Mouse (Mus musculus): ENCODE measurements around the gene Hist1h2ap. TPM values are rescaled to one million over a fixed set of nuclear protein-coding genes. Genes with fewer than 3 reads are reported as not detected.
A peak's percentile ranks its signal among the peaks of the same experiment; 100 is the strongest.
"Not testable (repeated sequence)": the region's sequence is repeated elsewhere in the genome, so short reads cannot be mapped to it uniquely, and the experiment has no call there.

Gene Hist1h2ap
- polyA plus RNA-seq, 1 experiment from 2014 or later = 1,778 TPM

- 54% methylated on average over 6 of the region's 6 CpGs for WGBS
- Histone ChIP-seq H3K9ac (ENCODE audit: low read length) (no peak overlapping the region), H3K4me1 (ENCODE audit: control insufficient read depth, insufficient read depth, low read length) (peaks cover 12% of the 10 kb centered on the region), H3K27me3 (ENCODE audit: control insufficient read depth, insufficient read depth, low read length) (no peaks in the 10 kb centered on the region), H3K4me3 (ENCODE audit: low read length) (no peak overlapping the region), H3K4me2 (ENCODE audit: low read depth, low read length) (no peak overlapping the region), H3K9me3 (replicated peaks; ENCODE audit: control insufficient read depth, low read length) (no peaks in the 10 kb centered on the region), H3K27ac (ENCODE audit: low read length) (no peak overlapping the region), H3K36me3 (ENCODE audit: control insufficient read depth, insufficient read depth) (no peaks in the 10 kb centered on the region)
- no peak for ATAC-seq (replicated peaks; ENCODE audit: extremely low read depth, insufficient read depth, low FRiP score)
These were observed 43.4 kb downstream of the Hist1h2ap start for GRCm38 (mm10) chr13:21789925-21790324.

GRCm38 (mm10) chr13:21787760-21788593 is 45.3 kb downstream of the Hist1h2ap start:
- ATAC-seq (replicated peaks; ENCODE audit: extremely low read depth, insufficient read depth, low FRiP score) = no peak

DNA sequence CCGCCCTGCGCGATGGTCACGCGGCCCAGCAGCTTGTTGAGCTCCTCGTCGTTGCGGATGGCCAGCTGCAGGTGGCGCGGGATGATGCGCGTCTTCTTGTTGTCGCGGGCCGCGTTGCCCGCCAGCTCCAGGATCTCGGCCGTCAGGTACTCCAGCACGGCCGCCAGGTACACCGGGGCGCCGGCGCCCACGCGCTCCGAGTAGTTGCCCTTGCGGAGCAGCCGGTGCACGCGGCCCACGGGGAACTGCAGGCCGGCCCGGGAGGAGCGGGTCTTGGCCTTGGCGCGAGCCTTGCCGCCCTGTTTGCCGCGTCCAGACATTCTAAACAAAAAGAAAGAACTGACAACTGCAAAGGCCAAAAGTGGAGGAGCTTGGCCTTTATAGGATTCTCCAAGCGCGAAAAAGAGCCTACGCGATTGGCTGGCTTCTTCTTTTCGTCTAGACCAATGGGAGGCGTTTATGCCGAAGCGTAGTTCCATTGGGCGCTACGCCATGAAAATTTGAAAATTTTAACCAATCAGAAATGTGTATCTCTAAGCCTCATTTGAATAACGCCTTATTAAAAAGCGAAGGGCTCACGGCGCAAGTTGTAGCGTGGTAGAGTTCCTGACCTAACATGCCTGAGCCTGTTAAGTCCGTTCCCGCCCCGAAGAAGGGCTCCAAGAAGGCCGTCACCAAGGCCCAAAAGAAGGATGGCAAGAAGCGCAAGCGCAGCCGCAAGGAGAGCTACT is 46.2 kb downstream of the Hist1h2ap start, which contains the start of the genes Hist1h2an and Hist1h2bp:
Gene Hist1h2an, minus strand, starts transcription at position 320 of the 731 bp plus-strand sequence.
Gene Hist1h2bp, plus strand, starts transcription at position 563 of the 731 bp plus-strand sequence.
- Histone ChIP-seq H3K4me1 (ENCODE audit: control insufficient read depth, insufficient read depth, low read length) (peaks cover 29% of the 10 kb centered on the region), H3K4me3 (ENCODE audit: low read length) (peak within 1 kb of the TSS; percentile 52), H3K9ac (ENCODE audit: low read length) (peak within 1 kb of the TSS; percentile 56), H3K4me2 (ENCODE audit: low read depth, low read length) (peak within 1 kb of the TSS; percentile 62), H3K27ac (ENCODE audit: low read length) (peak within 1 kb of the TSS; percentile 82)
- peak; percentile 91 for ATAC-seq (replicated peaks; ENCODE audit: extremely low read depth, insufficient read depth, low FRiP score)
- H3K27me3 ChIP-seq (ENCODE audit: control insufficient read depth, insufficient read depth, low read length); H3K9me3 ChIP-seq (replicated peaks; ENCODE audit: control insufficient read depth, low read length); H3K36me3 ChIP-seq (ENCODE audit: control insufficient read depth, insufficient read depth): not testable (repeated sequence)
- under 1% methylated on average over 35 of the region's 63 CpGs for WGBS

More at GRCm38 (mm10) chr13:21787760-21788593, 45.3 kb downstream of the Hist1h2ap start:
- no peaks in the 10 kb centered on the region for H3K36me3 ChIP-seq (ENCODE audit: control insufficient read depth, insufficient read depth)
- peak overlapping the region; percentile 58 for H3K4me2 ChIP-seq (ENCODE audit: low read depth, low read length)
- no peaks in the 10 kb centered on the region for H3K27me3 ChIP-seq (ENCODE audit: control insufficient read depth, insufficient read depth, low read length)
- H3K4me3 ChIP-seq (ENCODE audit: low read length) = peak overlapping the region; percentile 26; the same call in 1 of the 2 replicates
- peak overlapping the region; percentile 49 for H3K9ac ChIP-seq (ENCODE audit: low read length)
- 34% methylated on average over 13 of the region's 21 CpGs for WGBS
- H3K4me1 ChIP-seq (ENCODE audit: control insufficient read depth, insufficient read depth, low read length) = peaks cover 21% of the 10 kb centered on the region
- H3K27ac ChIP-seq (ENCODE audit: low read length) = peak overlapping the region; percentile 57; the same call in 1 of the 2 replicates
- no peaks in the 10 kb centered on the region for H3K9me3 ChIP-seq (replicated peaks; ENCODE audit: control insufficient read depth, low read length)

GRCm38 (mm10) chr13:21786189-21786898 is 47.0 kb downstream of the Hist1h2ap start:
- 7% methylated on average over 8 of the region's 8 CpGs for WGBS
- ATAC-seq (replicated peaks; ENCODE audit: extremely low read depth, insufficient read depth, low FRiP score) = no peak

GRCm38 (mm10) chr13:21784311-21784710 is 49.0 kb downstream of the Hist1h2ap start:
- no peaks in the 10 kb centered on the region for H3K9me3 ChIP-seq (replicated peaks; ENCODE audit: control insufficient read depth, low read length)
- H3K4me3 ChIP-seq (ENCODE audit: low read length) = no peak overlapping the region
- H3K36me3 ChIP-seq (ENCODE audit: control insufficient read depth, insufficient read depth) = no peaks in the 10 kb centered on the region
- peaks cover 30% of the 10 kb centered on the region for H3K4me1 ChIP-seq (ENCODE audit: control insufficient read depth, insufficient read depth, low read length)
- H3K4me2 ChIP-seq (ENCODE audit: low read depth, low read length) = peak overlapping the region; percentile 62
- H3K27me3 ChIP-seq (ENCODE audit: control insufficient read depth, insufficient read depth, low read length) = no peaks in the 10 kb centered on the region
- 51% methylated on average over 6 of the region's 6 CpGs for WGBS
- no peak for ATAC-seq (replicated peaks; ENCODE audit: extremely low read depth, insufficient read depth, low FRiP score)
- H3K9ac ChIP-seq (ENCODE audit: low read length) = peak overlapping the region; percentile 28
- peak overlapping the region; percentile 49 for H3K27ac ChIP-seq (ENCODE audit: low read length)

More at GRCm38 (mm10) chr13:21786189-21786898, 47.0 kb downstream of the Hist1h2ap start:
- peak overlapping the region; percentile 62 for H3K4me2 ChIP-seq (ENCODE audit: low read depth, low read length)
- no peaks in the 10 kb centered on the region for H3K36me3 ChIP-seq (ENCODE audit: control insufficient read depth, insufficient read depth)
- H3K9me3 ChIP-seq (replicated peaks; ENCODE audit: control insufficient read depth, low read length) = no peaks in the 10 kb centered on the region
- H3K27ac ChIP-seq (ENCODE audit: low read length) = peak overlapping the region; percentile 82
- peak overlapping the region; percentile 56 for H3K9ac ChIP-seq (ENCODE audit: low read length)
- H3K27me3 ChIP-seq (ENCODE audit: control insufficient read depth, insufficient read depth, low read length) = no peaks in the 10 kb centered on the region
- peaks cover 29% of the 10 kb centered on the region for H3K4me1 ChIP-seq (ENCODE audit: control insufficient read depth, insufficient read depth, low read length)
- peak overlapping the region; percentile 52 for H3K4me3 ChIP-seq (ENCODE audit: low read length)

- ATAC-seq (replicated peaks; ENCODE audit: extremely low read depth, insufficient read depth, low FRiP score) = no peak
- H3K36me3 ChIP-seq (ENCODE audit: control insufficient read depth, insufficient read depth) = no peaks in the 10 kb centered on the region
- H3K9me3 ChIP-seq (replicated peaks; ENCODE audit: control insufficient read depth, low read length) = no peaks in the 10 kb centered on the region
- 3% methylated on average over 9 of the region's 9 CpGs for WGBS
- no peaks in the 10 kb centered on the region for H3K27me3 ChIP-seq (ENCODE audit: control insufficient read depth, insufficient read depth, low read length)
- peak overlapping the region; percentile 49 for H3K27ac ChIP-seq (ENCODE audit: low read length)
- H3K4me1 ChIP-seq (ENCODE audit: control insufficient read depth, insufficient read depth, low read length) = peaks cover 30% of the 10 kb centered on the region
- peak overlapping the region; percentile 62 for H3K4me2 ChIP-seq (ENCODE audit: low read depth, low read length)
- peak overlapping the region; percentile 54 for H3K4me3 ChIP-seq (ENCODE audit: low read length)
- peak overlapping the region; percentile 28 for H3K9ac ChIP-seq (ENCODE audit: low read length)
These were observed 49.6 kb downstream of the Hist1h2ap start for GRCm38 (mm10) chr13:21783734-21784161.

GRCm38 (mm10) chr13:21783255-21783617 is 50.1 kb downstream of the Hist1h2ap start, which contains the start of gene Hist1h3i:
Gene Hist1h3i (minus strand): TSS chr13:21783370.
- Histone ChIP-seq H3K4me2 (ENCODE audit: low read depth, low read length) (peak within 1 kb of the TSS; percentile 79), H3K9ac (ENCODE audit: low read length) (peak within 1 kb of the TSS; percentile 75), H3K27me3 (ENCODE audit: control insufficient read depth, insufficient read depth, low read length) (no peaks in the 10 kb centered on the region), H3K4me3 (ENCODE audit: low read length) (peak within 1 kb of the TSS; percentile 54), H3K4me1 (ENCODE audit: control insufficient read depth, insufficient read depth, low read length) (peaks cover 30% of the 10 kb centered on the region), H3K36me3 (ENCODE audit: control insufficient read depth, insufficient read depth) (no peaks in the 10 kb centered on the region), H3K27ac (ENCODE audit: low read length) (peak within 1 kb of the TSS; percentile 86), H3K9me3 (replicated peaks; ENCODE audit: control insufficient read depth, low read length) (no peaks in the 10 kb centered on the region)
- ATAC-seq (replicated peaks; ENCODE audit: extremely low read depth, insufficient read depth, low FRiP score) = peak; percentile 68
- WGBS = 0% methylated on average over 11 of the region's 20 CpGs
